Mouse (Mus musculus) olfactory bulb, adult 2 months (tissue): ENCODE data around the gene Abcb10. TPM values are rescaled to one million over a fixed set of nuclear protein-coding genes. Genes with fewer than 3 reads are reported as not detected.

ENCODE experiments used
- H3K27ac ChIP-seq: fragments of 200-500 bp; 2 replicates; pipeline ENCODE4 v1.5.1; 2012; ENCODE audit warnings: low read depth, low read length; ENCODE audit not compliant: insufficient read depth
- H3K4me1 ChIP-seq: fragments of 200-500 bp; 2 replicates; pipeline ENCODE4 v1.6.1; 2012; ENCODE audit warnings: low read length; ENCODE audit not compliant: control insufficient read depth, insufficient read depth
- H3K4me3 ChIP-seq: fragments of 200-500 bp; 2 replicates; pipeline ENCODE4 v1.5.1; 2012; ENCODE audit warnings: mild to moderate bottlenecking, low read depth, low read length, moderate library complexity; ENCODE audit not compliant: insufficient read depth
- CTCF ChIP-seq: fragments of 200-500 bp; IDR thresholded peaks from 2 replicates; pipeline ENCODE4 v1.5.1; 2012; ENCODE audit warnings: low read depth, mild to moderate bottlenecking, low read length, moderate library complexity; ENCODE audit not compliant: insufficient read depth
- POLR2A ChIP-seq: fragments of 200-500 bp; IDR thresholded peaks from 2 replicates; pipeline ENCODE4 v1.6.1; 2012; ENCODE audit warnings: mild to moderate bottlenecking, low read depth, low read length, moderate library complexity; ENCODE audit not compliant: insufficient read depth
- WGBS: fragments of 180-500 bp; shearing (Covaris S2); methylation state at CpG from one replicate; pipeline ENCODE4 v1.1.7; 2018; 5-methylcytosine and 5-hydroxymethylcytosine counted together
- polyA plus RNA-seq: library from polyadenylated mRNA; stranded (reverse); fragments of >200 nt; gene quantifications from 2 replicates; pipeline ENCODE4 v1.2.4, GENCODE M21; 2012; ENCODE audit warnings: low replicate concordance; ENCODE audit not compliant: missing spikeins, insufficient read depth, insufficient read length

Abcb10 gene
- polyA plus RNA-seq, 1 experiment: not detected

- 95% methylated on average over 3 of the region's 3 CpGs for WGBS
- H3K4me3 ChIP-seq: no peak overlapping the region
- H3K4me1 ChIP-seq: peaks cover 2% of the 10 kb centered on the region; the same call in 1 of the 2 replicates
- no peak overlapping the region for H3K27ac ChIP-seq
- no peak for TF ChIP-seq POLR2A
- no peak for TF ChIP-seq CTCF
These were observed 29.2 kb upstream of the Abcb10 start for GRCm38 (mm10) chr8:124011989-124012586.

DNA sequence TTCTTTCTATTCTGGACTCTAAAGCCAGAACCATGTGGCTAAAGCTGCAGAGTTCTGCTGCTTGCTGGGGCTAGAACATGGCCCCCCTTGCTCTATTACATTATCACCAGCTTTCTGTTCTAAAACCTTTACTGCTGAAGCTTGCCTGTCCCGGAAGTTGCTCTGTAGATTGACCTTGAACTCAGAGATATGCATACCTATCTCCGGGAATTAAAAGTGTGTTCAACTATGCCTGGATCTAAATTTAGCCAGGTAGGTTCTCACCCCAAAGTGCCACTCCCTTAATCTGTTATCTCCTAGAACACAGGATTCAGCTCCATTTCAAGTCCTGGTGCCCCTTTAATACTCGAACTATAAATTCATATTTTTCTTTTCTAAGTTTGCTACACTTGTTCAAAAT is 28.7 kb upstream of the Abcb10 start:
- whole genome bisulfite sequencing: 89% methylated on average over 3 of the region's 3 CpGs
- Histone ChIP-seq H3K4me1 (peaks cover 2% of the 10 kb centered on the region; the same call in 1 of the 2 replicates), H3K4me3 (no peak overlapping the region), H3K27ac (no peak overlapping the region)
- TF ChIP-seq CTCF: no peak

DNA sequence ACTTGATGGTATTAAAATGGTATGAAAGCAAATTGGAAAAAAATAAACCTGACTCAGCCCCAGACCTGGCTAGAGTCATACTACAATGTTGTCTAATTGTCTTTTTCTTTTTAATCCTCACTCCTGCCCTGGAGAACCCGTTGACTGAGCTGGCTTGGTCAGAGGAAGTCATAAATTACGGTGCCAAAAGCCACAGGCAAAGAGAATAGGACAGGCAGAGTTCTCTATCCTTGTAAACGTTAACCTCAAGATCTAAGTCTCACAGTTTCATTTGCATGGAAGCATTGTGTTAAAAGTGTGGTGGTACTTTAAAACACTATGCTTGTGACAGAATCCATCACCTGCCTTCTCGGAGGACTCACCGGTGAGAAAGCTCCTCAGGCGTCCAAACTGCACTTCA is 24.9 kb upstream of the Abcb10 start:
- no peak overlapping the region for H3K27ac ChIP-seq
- TF ChIP-seq POLR2A (no peak), CTCF (no peak)
- WGBS: 88% methylated on average over 6 of the region's 6 CpGs
- no peak overlapping the region for H3K4me3 ChIP-seq
- H3K4me1 ChIP-seq: no peaks in the 10 kb centered on the region

- TF ChIP-seq CTCF (no peak), POLR2A (no peak)
- no peak overlapping the region for H3K27ac ChIP-seq
- H3K4me3 ChIP-seq: no peak overlapping the region
- 86% methylated on average over 10 of the region's 10 CpGs for WGBS
- H3K4me1 ChIP-seq: peaks cover 2% of the 10 kb centered on the region; the same call in 1 of the 2 replicates
These were observed 19.7 kb upstream of the Abcb10 start for GRCm38 (mm10) chr8:124002546-124003108.

DNA sequence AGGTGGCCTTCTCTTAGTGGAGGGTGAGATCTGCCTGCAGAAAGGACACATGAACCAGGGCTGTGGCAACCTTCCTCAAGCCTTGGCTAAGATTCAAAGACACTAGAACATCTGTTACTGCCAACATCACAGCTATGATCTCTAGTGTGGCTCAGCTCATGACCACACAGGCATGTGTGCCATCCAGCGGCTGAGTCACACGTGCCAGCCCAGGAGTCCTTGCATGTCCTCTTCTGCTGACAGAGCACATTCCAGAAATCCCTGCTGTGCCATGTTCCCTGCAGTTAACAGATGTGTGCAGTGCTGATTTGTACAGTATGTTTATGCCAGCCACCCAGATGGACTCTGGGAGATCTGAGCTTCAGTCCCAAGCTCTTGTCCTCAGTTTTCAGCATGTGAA is 16.6 kb upstream of the Abcb10 start:
- Histone ChIP-seq H3K4me3 (no peak overlapping the region), H3K4me1 (peaks cover 2% of the 10 kb centered on the region; the same call in 1 of the 2 replicates), H3K27ac (no peak overlapping the region)
- WGBS: 73% methylated on average over 2 of the region's 2 CpGs
- TF ChIP-seq POLR2A: no peak
- TF ChIP-seq CTCF: no peak

GRCm38 (mm10) chr8:123993997-123994396 is 11.1 kb upstream of the Abcb10 start:
- H3K4me3 ChIP-seq: no peak overlapping the region
- 95% methylated on average over 3 of the region's 3 CpGs for WGBS
- H3K4me1 ChIP-seq: 0 out of 2 replicates have a peak, but pooled peaks cover 2% of the 10 kb centered on the region
- TF ChIP-seq CTCF: no peak
- no peak for TF ChIP-seq POLR2A
- H3K27ac ChIP-seq: no peak overlapping the region

GRCm38 (mm10) chr8:123993597-123993996 is 10.7 kb upstream of the Abcb10 start:
- no peak overlapping the region for H3K4me3 ChIP-seq
- H3K27ac ChIP-seq: no peak overlapping the region
- WGBS: 94% methylated on average over 5 of the region's 5 CpGs
- 0 out of 2 replicates have a peak, but pooled peaks cover 6% of the 10 kb centered on the region for H3K4me1 ChIP-seq
- no peak for TF ChIP-seq POLR2A
- no peak for TF ChIP-seq CTCF

DNA sequence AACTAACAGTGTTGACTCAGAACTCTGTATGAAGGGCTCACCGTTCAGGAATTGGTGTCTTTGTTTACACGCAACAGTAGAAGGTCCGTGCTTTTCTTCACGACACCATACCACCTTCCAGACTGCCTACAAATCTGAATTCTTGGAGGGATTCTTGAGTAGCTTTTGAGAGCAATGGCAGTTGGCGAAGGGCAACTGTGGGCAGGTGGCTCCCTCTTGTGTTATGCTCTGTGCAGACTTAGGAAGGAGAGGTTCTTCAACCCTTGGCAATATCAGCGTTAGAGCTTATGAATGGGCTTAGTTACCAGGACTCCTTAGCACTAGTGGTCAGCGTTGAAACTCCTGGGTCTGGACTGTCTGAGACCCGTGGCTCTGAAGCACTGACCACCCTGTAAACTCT is 9.7 kb upstream of the Abcb10 start:
- no peak overlapping the region for H3K27ac ChIP-seq
- no peak overlapping the region for H3K4me3 ChIP-seq
- 0 out of 2 replicates have a peak, but pooled peaks cover 6% of the 10 kb centered on the region for H3K4me1 ChIP-seq
- 30% methylated on average over 8 of the region's 8 CpGs for WGBS
- no peak for TF ChIP-seq CTCF
- no peak for TF ChIP-seq POLR2A

DNA sequence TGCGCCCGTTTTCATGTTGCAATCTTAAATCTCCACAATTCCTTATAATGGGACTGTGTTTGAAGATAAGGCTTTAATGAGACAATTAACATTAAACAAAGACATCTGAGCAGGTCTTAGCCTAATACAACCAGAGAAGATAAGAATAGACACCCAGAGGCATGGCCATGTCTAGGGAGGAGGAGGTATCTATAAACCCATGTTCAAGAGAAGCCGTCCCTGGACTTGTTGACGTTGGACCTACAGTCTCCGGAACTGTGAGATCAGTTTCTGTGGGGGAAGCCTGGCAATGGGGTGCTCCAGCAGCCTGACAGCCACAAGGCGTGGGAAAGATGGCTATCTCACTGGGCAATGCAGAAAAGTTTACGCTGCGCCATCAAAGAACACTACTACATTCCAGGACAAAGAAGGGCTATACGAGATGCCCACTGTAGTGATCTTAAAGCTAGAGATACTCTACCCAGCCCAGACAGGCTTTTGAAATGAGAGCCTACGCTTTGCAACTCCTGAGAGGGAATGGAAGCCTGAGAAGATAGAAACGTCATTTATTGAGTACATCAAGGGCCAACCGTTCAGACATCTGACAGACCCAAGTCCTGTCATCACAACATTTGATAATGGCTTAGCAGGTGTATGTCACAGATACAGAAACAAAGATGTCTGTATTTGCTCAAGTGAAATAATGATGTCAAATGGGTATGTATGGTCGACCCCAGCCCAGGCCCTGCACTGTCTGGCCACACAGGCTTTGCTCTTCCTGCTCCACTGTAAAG is 7.5 kb upstream of the Abcb10 start:
- Histone ChIP-seq H3K4me1 (0 out of 2 replicates have a peak, but pooled peaks cover 6% of the 10 kb centered on the region), H3K27ac (no peak overlapping the region), H3K4me3 (no peak overlapping the region)
- TF ChIP-seq POLR2A (no peak), CTCF (no peak)
- WGBS: 90% methylated on average over 13 of the region's 13 CpGs
